In genomic region chr3:103500366-103500765, GRCm38 (mm10) we compare ENCODE assay signal across 23 mouse cellular contexts.
A peak's percentile ranks its signal among the peaks of the same experiment; 100 is the strongest.
DNase-seq lines count a peak whose midpoint lies in the region; ATAC-seq lines count a peak whose summit lies in the region.
"Had no signal": no experiment of that assay in that cellular context is flagged by ENCODE, and none has a peak within 500 bp of the region (broad histone marks: within the 10 kb centered on the region; RNA-seq: fewer than 3 reads in every experiment).

No protein-coding gene starts in this region.

- peak; percentile 15 for DNase-seq in heart, adult 11 months
- DNase-seq in heart, postnatal 10 days = no peak
- DNase-seq in splenic B cell, adult 2 months (ENCODE audit: low read depth, low spot score) = peak; percentile 16
- DNase-seq in thymus, postnatal 4 days = peak; percentile 22
- no peak for DNase-seq in embryo, embryonic 11 days
- no peak for DNase-seq in lung, adult 18-20 months
- no peak for DNase-seq in kidney, postnatal 14 days
- DNase-seq: cerebellum, adult 18-20 months; cerebellum, postnatal 14 days; gastrocnemius, adult 2 months; liver; lung, postnatal 4 days had no signal

- ATAC-seq in hematopoietic stem cell, adult 5-6 weeks (replicated peaks in 1 of 2; ENCODE audit: insufficient read depth in 1 of 2, low FRiP score in 2 of 2, low TSS enrichment in 1 of 2, low read depth in 1 of 2, poor library complexity in 2 of 2, severe bottlenecking in 2 of 2) = peak; percentile 84 to 89
- ATAC-seq: CD4-positive, CD25-positive, alpha-beta regulatory T cell, adult 4 months; forebrain, embryonic 13.5 days; hindbrain, postnatal 0 days; intestine, embryonic 16.5 days; midbrain, embryonic 13.5 days; Patski had no signal

- no peaks in the 10 kb centered on the region for H3K36me3 ChIP-seq in splenic B cell, adult 2 months (ENCODE audit: control insufficient read depth, insufficient read depth, low read length, poor library complexity, severe bottlenecking)
- H3K36me3 ChIP-seq: limb, embryonic 10.5 days; liver, embryonic 15.5 days; midbrain, embryonic 13.5 days; neural tube, embryonic 12.5 days; stomach, embryonic 15.5 days had no signal

- intact Hi-C loops in heart, postnatal 10 days (cut with DNase I) = no loop called here

- no peaks in the 10 kb centered on the region for H3K27me3 ChIP-seq in splenic B cell, adult 2 months (ENCODE audit: control insufficient read depth, insufficient read depth, low read length, poor library complexity, severe bottlenecking)
- H3K27me3 ChIP-seq: forebrain, embryonic 13.5 days; liver, embryonic 15.5 days; midbrain, embryonic 13.5 days; neural tube, embryonic 12.5 days; Patski; stomach, embryonic 15.5 days had no signal

Comparison
In these comparisons a context has a peak if more than half of its experiments do, and no peak if none do; other contexts are left out.
1. DNase-seq: peak in heart, adult 11 months (single experiment), splenic B cell, adult 2 months (single experiment) and thymus, postnatal 4 days (single experiment); none in heart, postnatal 10 days (0 of 2), embryo, embryonic 11 days (single experiment), lung, adult 18-20 months (0 of 2) and kidney, postnatal 14 days (single experiment).